Mouse (Mus musculus) lung, postnatal 0 days (tissue): ENCODE measurements around the gene Glis1. TPM values are rescaled to one million over a fixed set of nuclear protein-coding genes. Genes with fewer than 3 reads are reported as not detected.

Experiments
- ATAC-seq: fragments of 200-750 bp; cut with Nextera tagmentation; 2 replicates; pipeline ENCODE4 v1.8.0; 2017; ENCODE audit warnings: moderate library complexity
- DNase-seq: peaks from one replicate; pipeline ENCODE4 v3.0.0-alpha.2; 2016; ENCODE audit warnings: low spot score
- H3K27ac ChIP-seq: fragments of 300-500 bp; sonication (generic); 2 replicates; pipeline ENCODE4 v1.5.1; 2014; ENCODE audit warnings: antibody characterized with exemption, mild to moderate bottlenecking, low read length, mixed read lengths
- H3K27me3 ChIP-seq: fragments of 300-500 bp; sonication (generic); replicated peaks from 2 replicates; pipeline ENCODE4 v1.6.1; 2014; ENCODE audit warnings: low read length, mixed read lengths; ENCODE audit not compliant: insufficient read depth
- H3K36me3 ChIP-seq: fragments of 300-500 bp; sonication (generic); 2 replicates; pipeline ENCODE4 v1.6.1; 2014; ENCODE audit warnings: low read length, mixed read lengths; ENCODE audit not compliant: insufficient read depth
- H3K4me1 ChIP-seq: fragments of 300-500 bp; sonication (generic); 2 replicates; pipeline ENCODE4 v1.6.1; 2014; ENCODE audit warnings: antibody characterized with exemption, low read depth, low read length, mixed read lengths; ENCODE audit not compliant: insufficient read depth
- H3K4me2 ChIP-seq: fragments of 300-500 bp; sonication (generic); replicated peaks from 2 replicates; pipeline ENCODE4 v1.6.1; 2014; ENCODE audit warnings: low read depth, mild to moderate bottlenecking, low read length, moderate library complexity, mixed read lengths
- H3K4me3 ChIP-seq: fragments of 300-500 bp; sonication (generic); 2 replicates; pipeline ENCODE4 v1.5.1; 2014; ENCODE audit warnings: low read depth, low read length
- H3K9ac ChIP-seq: fragments of 300-500 bp; sonication (generic); replicated peaks from 2 replicates; pipeline ENCODE4 v1.6.1; 2014; ENCODE audit warnings: low read depth, mild to moderate bottlenecking
- H3K9me3 ChIP-seq: fragments of 300-500 bp; sonication (generic); 2 replicates; pipeline ENCODE4 v1.6.1; 2016; ENCODE audit warnings: low read length, mixed read lengths
- CTCF ChIP-seq: IDR thresholded peaks from 2 replicates; pipeline ENCODE4 v1.5.1; 2016; ENCODE audit warnings: antibody characterized with exemption, mild to moderate bottlenecking
- EP300 ChIP-seq: IDR thresholded peaks from 2 replicates; pipeline ENCODE4 v1.6.1; 2016; ENCODE audit warnings: antibody characterized with exemption, mild to moderate bottlenecking, control low read depth
- WGBS: fragments of 180-500 bp; shearing (Covaris S2); extraction: QIAGEN DNeasy Blood & Tissue Kit; methylation state at CpG from one replicate; pipeline ENCODE4 v1.1.7; 2014; 5-methylcytosine and 5-hydroxymethylcytosine counted together
- polyA plus RNA-seq: library from polyadenylated mRNA; unstranded; fragments of >200 nt; fragmentation: Nextera tagmentation; extraction: Ambion mirVana; gene quantifications from 2 replicates; pipeline ENCODE4 v1.2.1, GENCODE M21; 2015

Glis1 gene
- polyA plus RNA-seq, 1 experiment from 2014 or later, result 0.76 TPM

- H3K27me3 ChIP-seq, result no peaks in the 10 kb centered on the region
- H3K4me3 ChIP-seq, result no peak overlapping the region
- H3K9me3 ChIP-seq, result no peaks in the 10 kb centered on the region
- ATAC-seq (no peak), DNase-seq (no peak)
- H3K4me1 ChIP-seq, result no peaks in the 10 kb centered on the region
- WGBS, result 75% methylated on average over 11 of the region's 11 CpGs
- no peaks in the 10 kb centered on the region for H3K36me3 ChIP-seq
- H3K9ac ChIP-seq, result no peak overlapping the region
- no peak for TF ChIP-seq EP300
- no peak for TF ChIP-seq CTCF
- H3K27ac ChIP-seq, result no peak overlapping the region
- no peak overlapping the region for H3K4me2 ChIP-seq
Observed at GRCm38 (mm10) chr4:107518766-107519165, 84.4 kb downstream of the Glis1 start.

- Histone ChIP-seq H3K4me3 (no peak overlapping the region), H3K9ac (no peak overlapping the region), H3K4me1 (no peaks in the 10 kb centered on the region), H3K36me3 (no peaks in the 10 kb centered on the region), H3K27ac (no peak overlapping the region), H3K4me2 (no peak overlapping the region), H3K9me3 (no peaks in the 10 kb centered on the region), H3K27me3 (no peaks in the 10 kb centered on the region)
- ATAC-seq (no peak), DNase-seq (no peak)
- no peak for TF ChIP-seq EP300
- TF ChIP-seq CTCF, result no peak
- 74% methylated on average over 5 of the region's 5 CpGs for WGBS
Observed at GRCm38 (mm10) chr4:107520071-107520470, 85.7 kb downstream of the Glis1 start.

GRCm38 (mm10) chr4:107520816-107521215, 86.4 kb downstream of the Glis1 start:
- no peak for TF ChIP-seq EP300
- no peak for TF ChIP-seq CTCF
- ATAC-seq, result no peak
- Histone ChIP-seq H3K4me3 (no peak overlapping the region), H3K4me1 (no peaks in the 10 kb centered on the region), H3K27ac (no peak overlapping the region), H3K4me2 (no peak overlapping the region), H3K27me3 (no peaks in the 10 kb centered on the region), H3K9me3 (no peaks in the 10 kb centered on the region), H3K36me3 (no peaks in the 10 kb centered on the region), H3K9ac (no peak overlapping the region)
- no peak for DNase-seq
- WGBS, result 59% methylated on average over 4 of the region's 5 CpGs

- Histone ChIP-seq H3K9me3 (no peaks in the 10 kb centered on the region), H3K9ac (no peak overlapping the region), H3K36me3 (no peaks in the 10 kb centered on the region), H3K4me3 (no peak overlapping the region), H3K4me2 (no peak overlapping the region), H3K27me3 (no peaks in the 10 kb centered on the region), H3K4me1 (no peaks in the 10 kb centered on the region), H3K27ac (no peak overlapping the region)
- no peak for TF ChIP-seq EP300
- TF ChIP-seq CTCF, result no peak
- 54% methylated on average over 11 of the region's 11 CpGs for WGBS
- DNase-seq (no peak), ATAC-seq (no peak)
Observed at GRCm38 (mm10) chr4:107523607-107524151, 89.3 kb downstream of the Glis1 start.

- DNase-seq, result no peak
- no peak overlapping the region for H3K4me3 ChIP-seq
- WGBS, result 48% methylated on average over 11 of the region's 11 CpGs
Observed at GRCm38 (mm10) chr4:107535126-107535525, 100.7 kb downstream of the Glis1 start.

GRCm38 (mm10) chr4:107538116-107538515, 103.7 kb downstream of the Glis1 start:
- TF ChIP-seq EP300 (no peak), CTCF (no peak)
- Histone ChIP-seq H3K36me3 (no peaks in the 10 kb centered on the region), H3K27ac (no peak overlapping the region), H3K27me3 (no peaks in the 10 kb centered on the region), H3K9ac (no peak overlapping the region), H3K4me1 (no peaks in the 10 kb centered on the region), H3K4me3 (no peak overlapping the region), H3K4me2 (no peak overlapping the region), H3K9me3 (no peaks in the 10 kb centered on the region)
- DNase-seq (no peak), ATAC-seq (no peak)
- WGBS, result 46% methylated on average over 13 of the region's 13 CpGs

More at GRCm38 (mm10) chr4:107535126-107535525, 100.7 kb downstream of the Glis1 start:
- Histone ChIP-seq H3K36me3 (no peaks in the 10 kb centered on the region), H3K4me1 (no peaks in the 10 kb centered on the region), H3K9ac (no peak overlapping the region), H3K4me2 (no peak overlapping the region), H3K27ac (no peak overlapping the region), H3K9me3 (no peaks in the 10 kb centered on the region), H3K27me3 (no peaks in the 10 kb centered on the region)
- ATAC-seq, result no peak
- no peak for TF ChIP-seq EP300
- TF ChIP-seq CTCF, result no peak

- no peak overlapping the region for H3K4me3 ChIP-seq
- no peak overlapping the region for H3K9ac ChIP-seq
- TF ChIP-seq EP300, result no peak
- no peak for TF ChIP-seq CTCF
- no peak overlapping the region for H3K4me2 ChIP-seq
- H3K36me3 ChIP-seq, result no peaks in the 10 kb centered on the region
- DNase-seq (no peak), ATAC-seq (no peak)
- no peaks in the 10 kb centered on the region for H3K9me3 ChIP-seq
- no peaks in the 10 kb centered on the region for H3K27me3 ChIP-seq
- 76% methylated on average over 3 of the region's 3 CpGs for WGBS
- H3K27ac ChIP-seq, result no peak overlapping the region
- H3K4me1 ChIP-seq, result no peaks in the 10 kb centered on the region
Observed at GRCm38 (mm10) chr4:107538561-107538960, 104.2 kb downstream of the Glis1 start.
